Mouse (Mus musculus) lung, postnatal 10 days (tissue): Measurements from ENCODE around the gene Tnfrsf18.
A peak's percentile ranks its signal among the peaks of the same experiment; 100 is the strongest.

ENCODE experiments used
- DNase-seq: peaks from one replicate; pipeline ENCODE4 v3.0.0; 2021

Gene Tnfrsf18

GRCm38 (mm10) chr4:156026013-156026412 is at the start of gene Tnfrsf18:
Tnfrsf18 (plus strand) TSS chr4:156026164.
- DNase-seq = peak; percentile 68

DNA sequence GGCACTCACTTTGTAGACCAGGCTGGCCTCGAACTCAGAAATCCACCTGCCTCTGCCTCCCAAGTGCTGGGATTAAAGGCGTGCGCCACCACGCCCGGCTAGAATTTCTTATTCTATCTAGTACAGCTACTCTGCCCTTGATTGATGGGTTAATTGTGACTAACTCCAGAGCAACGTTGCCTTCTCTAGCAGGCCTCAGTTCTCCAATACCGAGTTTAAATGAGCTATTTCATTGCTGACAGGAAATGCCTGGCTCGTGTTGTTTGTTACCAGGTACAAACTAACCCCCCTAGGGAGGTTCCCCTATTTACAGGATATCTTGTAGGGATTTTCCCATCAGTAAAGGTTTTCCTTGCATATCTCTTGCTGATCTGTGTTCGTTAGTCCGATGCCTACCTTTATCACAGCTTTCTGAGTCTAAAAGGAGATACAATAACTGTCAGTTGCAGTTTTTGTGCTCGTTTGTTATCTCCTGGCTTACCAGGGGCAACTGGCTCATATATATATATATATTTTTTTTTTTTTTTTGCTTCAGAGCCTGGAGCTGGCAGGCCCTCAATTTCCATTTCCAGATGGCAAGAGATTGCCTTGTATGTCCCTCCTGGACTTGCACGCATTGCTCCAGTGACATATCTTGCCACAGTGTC is 44.4 kb upstream of the Tnfrsf18 start:
- no peak for DNase-seq

GRCm38 (mm10) chr4:155983788-155984187 is 42.2 kb upstream of the Tnfrsf18 start:
- no peak for DNase-seq

- peak; percentile 25 for DNase-seq
These were observed 34.6 kb upstream of the Tnfrsf18 start for GRCm38 (mm10) chr4:155991211-155991907.

GRCm38 (mm10) chr4:155991908-155992230 is 34.1 kb upstream of the Tnfrsf18 start:
- DNase-seq = no peak

DNA sequence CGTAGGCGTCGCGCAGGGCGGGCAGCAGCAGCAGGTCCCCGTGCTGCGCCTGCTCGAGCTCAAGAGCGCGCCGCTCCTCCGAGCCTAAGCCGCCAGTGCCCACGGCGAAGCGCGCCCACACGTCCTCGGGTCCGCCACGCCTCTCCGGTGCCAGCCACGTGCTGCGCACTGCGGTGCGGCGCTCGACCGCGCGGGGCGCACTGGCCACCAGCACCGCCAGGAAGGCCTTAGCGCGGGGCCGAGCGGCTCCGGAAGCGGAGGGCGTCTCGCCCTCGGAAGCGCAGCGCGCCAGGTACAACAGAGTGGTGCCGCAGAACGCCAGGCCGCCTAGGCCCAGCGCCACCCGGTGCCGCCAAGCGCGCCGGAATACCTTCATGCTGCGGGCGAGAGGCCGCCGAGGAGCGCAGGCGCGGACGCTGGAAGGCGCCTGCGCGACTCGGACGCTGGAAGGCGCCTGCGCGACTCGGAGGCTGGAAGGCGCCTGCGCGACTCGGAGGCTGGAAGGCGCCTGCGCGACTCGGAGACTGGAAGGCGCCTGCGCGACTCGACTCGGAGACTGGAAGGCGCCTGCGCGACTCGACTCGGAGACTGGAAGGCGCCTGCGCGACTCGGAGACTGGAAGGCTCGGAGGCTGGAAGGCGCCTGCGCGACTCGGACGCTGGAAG is 33.6 kb upstream of the Tnfrsf18 start, which contains the start of the genes B3galt6 and Sdf4:
TSS of gene B3galt6 (minus strand) at position 409 of the 665 bp plus-strand sequence.
TSS of gene Sdf4 (plus strand) at position 632 of the 665 bp plus-strand sequence.
- DNase-seq = peak; percentile 89

DNA sequence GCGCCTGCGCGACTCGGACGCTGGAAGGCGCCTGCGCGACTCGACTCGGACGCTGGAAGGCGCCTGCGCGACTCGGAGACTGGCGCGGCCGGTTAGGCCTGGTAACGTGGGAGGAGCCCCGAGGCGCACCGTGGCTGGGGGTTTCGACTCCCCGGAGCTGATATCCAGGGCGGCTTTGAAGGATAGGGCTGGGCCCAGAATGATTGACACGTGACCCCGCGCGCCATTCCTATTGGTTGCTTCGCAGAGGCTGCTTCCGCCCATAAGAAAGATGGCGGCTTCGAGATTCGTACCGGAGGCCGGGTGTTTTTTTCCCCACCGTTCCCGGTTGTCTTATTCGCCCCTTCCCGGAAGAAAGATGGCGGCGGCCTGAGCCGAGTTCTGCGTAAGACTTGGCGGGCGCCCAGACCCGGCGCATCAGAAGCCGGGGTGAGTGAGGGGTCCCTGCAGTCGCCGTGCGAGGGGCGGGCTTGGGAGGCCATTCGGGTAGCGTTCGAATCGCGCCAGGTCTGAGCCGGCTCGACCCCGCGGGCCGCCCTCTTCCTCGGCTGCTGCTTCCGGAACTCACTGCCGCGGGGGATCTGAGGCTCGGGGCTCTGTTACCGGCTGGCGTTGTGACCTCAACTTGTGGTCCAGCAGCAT is 32.9 kb upstream of the Tnfrsf18 start:
- peak; percentile 96 for DNase-seq

- DNase-seq = no peak
These were observed 32.4 kb upstream of the Tnfrsf18 start for GRCm38 (mm10) chr4:155993606-155994005.

DNA sequence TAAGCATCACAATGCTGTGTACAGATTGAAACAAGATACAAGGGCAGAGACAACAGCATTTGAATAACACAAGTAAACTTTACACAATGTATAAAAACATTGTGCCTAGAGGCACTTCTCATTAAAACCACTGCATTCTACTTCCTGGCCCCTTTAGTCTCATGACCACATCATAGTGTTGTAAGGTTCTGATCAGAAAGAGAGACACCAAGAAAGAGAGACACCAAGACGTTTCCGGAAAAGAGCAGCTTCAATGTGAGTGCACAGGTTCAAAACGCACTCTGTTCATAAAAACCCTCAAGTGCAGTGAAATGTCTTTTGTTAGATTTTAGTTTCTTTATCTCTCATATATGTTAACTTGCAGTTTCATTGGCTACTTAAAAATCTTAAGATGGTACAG is 21.9 kb upstream of the Tnfrsf18 start:
- DNase-seq = no peak

DNA sequence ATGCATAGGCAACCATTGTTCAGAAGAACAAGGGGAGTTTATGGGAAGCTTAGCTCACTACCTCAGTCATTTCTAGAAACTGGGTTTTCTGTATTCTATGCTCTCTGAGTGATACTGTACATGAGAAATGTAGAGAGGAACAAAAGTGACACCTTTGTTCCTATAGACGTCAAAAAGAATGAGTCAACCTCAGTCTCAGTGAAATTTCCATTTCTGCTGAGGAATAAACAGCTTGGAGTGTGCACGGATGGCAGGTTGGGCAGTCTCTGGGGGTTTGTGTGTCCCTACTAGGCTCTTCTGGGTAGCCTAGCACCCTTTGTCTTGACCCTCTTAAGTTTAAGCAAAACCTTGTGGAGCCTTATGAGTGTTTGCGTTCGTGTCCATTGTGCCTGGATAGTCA is 17.6 kb upstream of the Tnfrsf18 start:
- no peak for DNase-seq

- DNase-seq = no peak
These were observed 12.3 kb upstream of the Tnfrsf18 start, which contains the start of gene Tnfrsf4 for GRCm38 (mm10) chr4:156013637-156014036. Tnfrsf4 (plus strand) TSS chr4:156013843.

DNA sequence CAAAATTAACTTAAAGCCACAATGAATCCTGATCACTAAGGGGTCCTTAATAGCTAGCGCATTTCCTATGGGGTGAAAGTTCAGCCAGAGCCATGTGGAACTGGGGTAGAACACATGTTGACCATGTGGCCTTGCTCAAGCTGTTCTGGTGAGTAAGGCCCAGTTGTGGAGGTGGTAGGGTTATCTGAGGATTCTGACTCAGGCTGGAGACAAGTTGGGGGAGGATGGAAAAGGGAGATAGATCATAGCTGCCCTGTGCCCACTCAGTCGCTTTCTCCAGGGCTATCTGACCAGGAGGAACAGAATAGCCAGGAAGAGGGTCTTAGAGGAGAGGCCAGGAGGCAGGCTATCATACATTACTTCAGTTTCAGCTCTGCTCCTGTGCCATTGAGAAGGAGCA is 11.5 kb upstream of the Tnfrsf18 start:
- no peak for DNase-seq

GRCm38 (mm10) chr4:156019771-156020170 is 6.2 kb upstream of the Tnfrsf18 start:
- DNase-seq = no peak

DNA sequence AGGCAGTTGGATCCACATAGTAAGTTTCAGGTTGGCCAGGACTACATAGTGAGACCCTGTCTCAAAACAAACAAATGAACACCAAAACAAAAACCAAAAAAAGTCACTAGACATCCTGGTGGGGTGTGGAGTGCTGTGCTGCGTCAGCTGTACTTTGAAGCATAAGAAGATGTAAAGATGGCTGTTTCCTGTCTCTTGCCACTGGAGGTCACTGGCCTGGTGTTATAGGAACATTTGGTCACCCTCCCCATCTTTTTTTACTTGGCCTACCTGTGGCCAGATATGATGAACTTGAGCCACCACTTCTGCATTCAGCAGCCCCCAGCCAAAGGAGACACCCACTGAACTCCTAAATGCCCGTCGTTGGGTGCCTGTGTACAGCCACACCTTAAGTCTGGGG is 4.6 kb upstream of the Tnfrsf18 start:
- DNase-seq = no peak

GRCm38 (mm10) chr4:156021942-156022419 is 4.0 kb upstream of the Tnfrsf18 start:
- DNase-seq = no peak

DNA sequence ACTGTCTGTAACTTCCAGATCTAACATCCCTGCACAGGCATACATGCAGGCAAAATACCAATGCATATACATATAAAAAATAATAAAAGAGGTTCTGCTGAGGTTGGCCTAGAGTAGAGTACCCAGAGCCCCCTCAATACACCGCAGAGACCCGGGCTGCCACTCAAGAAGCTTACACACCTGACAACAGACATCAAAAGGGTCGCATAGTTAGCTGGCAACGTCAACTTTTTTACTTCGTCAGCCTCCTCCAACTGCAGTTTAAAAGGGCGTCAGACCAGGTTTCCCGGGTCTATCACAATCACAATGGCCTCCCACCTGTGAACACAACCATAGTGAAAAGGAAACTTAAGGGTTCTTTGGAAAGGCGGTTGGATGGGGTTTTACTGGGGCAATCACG is 2.4 kb upstream of the Tnfrsf18 start:
- no peak for DNase-seq

- no peak for DNase-seq
These were observed 1.8 kb upstream of the Tnfrsf18 start for GRCm38 (mm10) chr4:156024184-156024583.

DNA sequence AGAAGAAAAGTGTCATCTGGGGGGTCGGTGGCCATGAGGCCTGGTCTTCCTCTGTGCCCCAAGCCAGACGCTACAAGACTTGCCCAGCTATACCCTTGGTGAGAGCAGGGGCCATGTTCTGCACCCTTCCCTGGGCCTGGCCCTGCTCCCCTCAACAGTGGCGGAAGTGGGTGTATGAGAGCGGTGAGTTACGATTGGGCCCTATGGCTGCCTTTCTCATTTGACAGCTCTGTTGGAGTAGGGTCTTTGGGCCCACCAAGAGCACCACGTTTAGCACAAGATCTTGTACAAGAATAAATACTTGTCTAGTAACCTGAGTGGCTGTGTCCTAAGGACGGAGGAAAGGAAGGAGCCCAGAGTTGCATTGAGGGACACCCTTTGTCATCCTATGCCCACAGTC is 2.6 kb downstream of the Tnfrsf18 start:
- no peak for DNase-seq

DNA sequence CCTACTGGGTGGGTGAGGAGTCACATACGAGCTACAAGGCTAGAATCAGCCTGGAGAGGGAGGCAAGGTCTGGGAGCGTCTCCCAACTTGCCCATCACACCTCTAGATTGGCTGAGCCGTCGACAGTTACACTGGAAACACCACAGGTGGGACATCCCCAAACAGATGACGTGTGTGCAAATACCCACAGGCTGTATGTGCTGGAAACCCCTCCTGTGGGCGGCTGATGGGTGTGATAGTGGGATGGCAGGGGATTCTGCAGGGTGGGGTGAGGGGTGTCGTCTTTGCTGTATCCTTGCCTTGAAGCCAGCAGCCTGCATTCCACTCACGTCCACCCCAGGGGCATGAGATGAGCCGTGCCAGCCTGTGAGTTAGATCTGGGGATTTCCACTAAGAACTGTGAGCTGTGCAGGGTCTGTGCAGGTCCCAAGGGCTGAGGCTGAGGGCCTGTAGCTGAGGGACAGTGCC is 4.7 kb downstream of the Tnfrsf18 start:
- DNase-seq = no peak

GRCm38 (mm10) chr4:156031255-156031592 is 5.3 kb downstream of the Tnfrsf18 start:
- no peak for DNase-seq

GRCm38 (mm10) chr4:156031593-156032391 is 5.8 kb downstream of the Tnfrsf18 start:
- DNase-seq = peak; percentile 90

DNA sequence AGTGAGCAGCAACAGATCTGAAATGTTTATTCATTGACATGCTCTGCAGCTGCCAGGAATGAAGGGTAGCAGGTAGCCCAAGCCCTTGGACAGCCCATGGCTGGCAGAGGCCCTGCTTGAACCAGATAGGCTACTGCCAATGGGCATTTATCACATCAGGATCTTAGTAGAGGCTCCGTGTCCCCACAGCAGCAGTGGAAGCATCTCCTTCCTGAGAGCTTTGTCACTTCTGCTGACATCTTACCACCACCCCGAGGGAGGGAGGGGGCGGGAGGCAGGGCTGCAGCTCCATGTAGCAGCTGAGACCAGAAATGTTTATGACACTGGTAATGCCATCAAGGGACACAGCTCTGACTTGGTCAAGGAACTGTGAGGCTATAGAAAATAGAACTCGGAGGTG is 6.9 kb downstream of the Tnfrsf18 start:
- DNase-seq = no peak
